ENCODE assay signal across 9 mouse cellular contexts in the genomic region with DNA sequence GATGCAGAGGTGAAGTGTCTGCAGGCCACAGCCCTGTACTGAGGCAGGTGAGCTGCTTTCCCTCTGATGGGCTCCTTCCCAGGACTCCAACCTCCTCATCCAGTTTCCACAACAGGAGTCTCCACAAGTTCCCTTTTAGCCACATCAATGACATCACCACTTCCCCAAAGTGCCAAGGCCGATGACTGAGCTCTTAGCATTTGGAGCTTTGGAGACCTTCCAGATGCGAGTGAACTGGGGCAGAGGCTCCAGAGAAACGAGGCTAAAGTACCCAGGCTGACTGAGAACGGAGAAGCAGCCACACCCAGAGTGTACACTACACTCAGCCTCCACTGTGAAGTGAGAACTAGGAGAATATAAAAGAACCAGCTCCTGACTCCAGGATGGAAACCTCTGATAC. TPM values are rescaled to one million over a fixed set of nuclear protein-coding genes. Genes with fewer than 3 reads are reported as not detected.
DNase-seq lines count a peak whose midpoint lies in the region; ATAC-seq and TF ChIP-seq lines count a peak whose summit lies in the region.
"Had no signal": no experiment of that assay in that cellular context is flagged by ENCODE, and none has a peak within 500 bp of the region (broad histone marks: within the 10 kb centered on the region; RNA-seq: fewer than 3 reads in every experiment).

No protein-coding gene starts in this region.

- no peak overlapping the region for H3K4me3 ChIP-seq in heart, postnatal 0 days (ENCODE audit: low read depth, low read length)
- H3K4me3 ChIP-seq in stomach, embryonic 16.5 days (replicated peaks; ENCODE audit: low read length) = no peak overlapping the region
- H3K4me3 ChIP-seq: liver, embryonic 15.5 days had no signal

- no peak overlapping the region for H3K4me2 ChIP-seq in heart, postnatal 0 days (ENCODE audit: low read depth, low read length)
- no peak overlapping the region for H3K4me2 ChIP-seq in stomach, embryonic 16.5 days (ENCODE audit: low read depth, low read length)
- H3K4me2 ChIP-seq: liver, embryonic 15.5 days had no signal

- no peak overlapping the region for H3K9ac ChIP-seq in heart, postnatal 0 days (replicated peaks; ENCODE audit: low read depth, low read length)
- no peak overlapping the region for H3K9ac ChIP-seq in stomach, embryonic 16.5 days (ENCODE audit: low read length)
- H3K9ac ChIP-seq: liver, embryonic 15.5 days had no signal

- no peak overlapping the region for H3K27ac ChIP-seq in heart, postnatal 0 days (ENCODE audit: low read depth)
- no peak overlapping the region for H3K27ac ChIP-seq in stomach, embryonic 16.5 days (ENCODE audit: low read length)
- H3K27ac ChIP-seq: liver, embryonic 15.5 days had no signal

- H3K36me3 ChIP-seq in heart, postnatal 0 days (replicated peaks; ENCODE audit: control insufficient read depth, insufficient read depth, low read length) = no peaks in the 10 kb centered on the region
- no peaks in the 10 kb centered on the region for H3K36me3 ChIP-seq in stomach, embryonic 16.5 days (ENCODE audit: control insufficient read depth, insufficient read depth, low read length)
- H3K36me3 ChIP-seq: liver, embryonic 15.5 days had no signal

- WGBS in heart, postnatal 0 days = 9% methylated on average over 4 of the region's 4 CpGs
- WGBS in stomach, embryonic 16.5 days = 22% methylated on average over 4 of the region's 4 CpGs

- peak; percentile 15 for DNase-seq in right cerebral cortex, adult 18-20 months
- DNase-seq in right cerebral cortex, postnatal 14 days = no peak
- DNase-seq in brain, adult 2 months (ENCODE audit: low read depth, low spot score) = peak; percentile 66
- DNase-seq in heart, postnatal 0 days (ENCODE audit: low spot score) = peak; percentile 69
- DNase-seq in spleen, adult 12 weeks (ENCODE audit: low spot score) = no peak
- no peak for DNase-seq in left cerebral cortex, postnatal 4 days

- no peaks in the 10 kb centered on the region for H3K27me3 ChIP-seq in heart, postnatal 0 days (ENCODE audit: control insufficient read depth, insufficient read depth, low read length)
- no peaks in the 10 kb centered on the region for H3K27me3 ChIP-seq in stomach, embryonic 16.5 days (ENCODE audit: control insufficient read depth, insufficient read depth, low read length)
- H3K27me3 ChIP-seq: liver, embryonic 15.5 days had no signal

- H3K4me1 ChIP-seq in heart, postnatal 0 days (ENCODE audit: control insufficient read depth, insufficient read depth) = no peaks in the 10 kb centered on the region
- H3K4me1 ChIP-seq in stomach, embryonic 16.5 days (ENCODE audit: control insufficient read depth, insufficient read depth, low read length) = no peaks in the 10 kb centered on the region
- H3K4me1 ChIP-seq: liver, embryonic 15.5 days had no signal

- peak; percentile 68 for ATAC-seq in heart, postnatal 0 days (ENCODE audit: insufficient read depth, low read depth)
- peak; percentile 67; the same call in 1 of the 2 replicates for ATAC-seq in stomach, embryonic 16.5 days (ENCODE audit: insufficient read depth, low FRiP score)
- ATAC-seq in inflammation-experienced regulatory T-cells, adult 6 months = no peak

- TF ChIP-seq CTCF in heart, postnatal 0 days (IDR thresholded peaks at IDR 0.05; ENCODE audit: low read depth) = no peak

- TF ChIP-seq EP300 in heart, postnatal 0 days (IDR thresholded peaks at IDR 0.05; ENCODE audit: low read depth) = no peak

- no peaks in the 10 kb centered on the region for H3K9me3 ChIP-seq in heart, postnatal 0 days (replicated peaks; ENCODE audit: control insufficient read depth, low read length)
- H3K9me3 ChIP-seq in stomach, embryonic 16.5 days (replicated peaks; ENCODE audit: control insufficient read depth, low read length) = no peaks in the 10 kb centered on the region
- H3K9me3 ChIP-seq: liver, embryonic 15.5 days had no signal

- intact Hi-C loops in left cerebral cortex, postnatal 4 days (cut with DNase I) = no loop called here

RNA-seq across cellular contexts. Expression of a gene that starts 54.1 kb away (rescaled TPM):
- 18.0 and 20.3 TPM in 2 replicates for total RNA-seq in heart, postnatal 0 days (2014; rRNA removed; ENCODE audit: low replicate concordance)
- 9.9 and 10.4 TPM in 2 replicates for polyA plus RNA-seq in heart, postnatal 0 days (2015; fragmentation: Nextera tagmentation; extraction: Ambion mirVana)
- 8.8 and 9.5 TPM in 2 replicates for polyA plus RNA-seq in stomach, embryonic 16.5 days (2015; fragmentation: Nextera tagmentation; extraction: Ambion mirVana)
- 1 to 10 TPM; 5.7 to 8.9 (median 7.8) TPM for polyA plus RNA-seq in inflammation-experienced regulatory T-cells, adult 6 months (2017; shearing (Covaris generic))
- total RNA-seq in left cerebral cortex, postnatal 4 days (2021) = 10 to 100 TPM; 26.8 to 27.4 TPM

Comparison
In these comparisons a context has a peak if more than half of its experiments do, and no peak if none do; other contexts are left out.
1. DNase-seq: peak in right cerebral cortex, adult 18-20 months (single experiment), brain, adult 2 months (single experiment) and heart, postnatal 0 days (single experiment); none in right cerebral cortex, postnatal 14 days (single experiment), spleen, adult 12 weeks (single experiment) and left cerebral cortex, postnatal 4 days (single experiment).